Mouse (Mus musculus): ENCODE data around the gene Trmt10b. TPM values are rescaled to one million over a fixed set of nuclear protein-coding genes. Genes with fewer than 3 reads are reported as not detected.

The Trmt10b gene
- polyA plus RNA-seq, 1 experiment = 4.1 TPM

- TF ChIP-seq MYOD1 (IDR thresholded peaks at IDR 0.05; ENCODE audit: control insufficient read depth, insufficient read length, low read depth) (no peak), USF1 (IDR thresholded peaks at IDR 0.05; ENCODE audit: low read depth) (no peak), MYOG (IDR thresholded peaks at IDR 0.05; ENCODE audit: control insufficient read depth, extremely low read depth, insufficient read length) (no peak), CEBPB (IDR thresholded peaks at IDR 0.05; ENCODE audit: low read depth) (no peak), MAX (IDR thresholded peaks at IDR 0.05) (no peak), CTCF (IDR thresholded peaks at IDR 0.05; ENCODE audit: control insufficient read depth, insufficient read depth, insufficient read length) (no peak), FOSL1 (IDR thresholded peaks at IDR 0.05; ENCODE audit: insufficient read depth, low read length, poor library complexity, severe bottlenecking) (no peak)
- no peaks in the 10 kb centered on the region for H3K27me3 ChIP-seq (ENCODE audit: control insufficient read depth, insufficient read depth, insufficient read length)
- H3K36me3 ChIP-seq (ENCODE audit: control insufficient read depth, insufficient read depth) = no peaks in the 10 kb centered on the region
- no peaks in the 10 kb centered on the region for H3K79me3 ChIP-seq (ENCODE audit: low read depth)
- no peak overlapping the region for H3K4me3 ChIP-seq (ENCODE audit: insufficient read depth, poor library complexity, severe bottlenecking)
- no peak overlapping the region for H3ac ChIP-seq (ENCODE audit: control insufficient read depth, insufficient read length, low read depth)
- no peaks in the 10 kb centered on the region for H3K79me2 ChIP-seq (ENCODE audit: control insufficient read depth, insufficient read depth)
Measured at GRCm38 (mm10) chr4:45261551-45261950, 35.4 kb upstream of the Trmt10b start.

- Histone ChIP-seq H3K4me3 (ENCODE audit: insufficient read depth, poor library complexity, severe bottlenecking) (no peak overlapping the region), H3K79me3 (ENCODE audit: low read depth) (no peaks in the 10 kb centered on the region), H3K27me3 (ENCODE audit: control insufficient read depth, insufficient read depth, insufficient read length) (no peaks in the 10 kb centered on the region), H3ac (ENCODE audit: control insufficient read depth, insufficient read length, low read depth) (no peak overlapping the region), H3K79me2 (ENCODE audit: control insufficient read depth, insufficient read depth) (no peaks in the 10 kb centered on the region), H3K36me3 (ENCODE audit: control insufficient read depth, insufficient read depth) (no peaks in the 10 kb centered on the region)
- no peak for TF ChIP-seq FOSL1 (IDR thresholded peaks at IDR 0.05; ENCODE audit: insufficient read depth, low read length, poor library complexity, severe bottlenecking)
- no peak for TF ChIP-seq MYOG (IDR thresholded peaks at IDR 0.05; ENCODE audit: control insufficient read depth, extremely low read depth, insufficient read length)
- TF ChIP-seq CTCF (IDR thresholded peaks at IDR 0.05; ENCODE audit: control insufficient read depth, insufficient read depth, insufficient read length) = no peak
- no peak for TF ChIP-seq CEBPB (IDR thresholded peaks at IDR 0.05; ENCODE audit: low read depth)
- no peak for TF ChIP-seq MAX (IDR thresholded peaks at IDR 0.05)
- TF ChIP-seq USF1 (IDR thresholded peaks at IDR 0.05; ENCODE audit: low read depth) = no peak
- no peak for TF ChIP-seq MYOD1 (IDR thresholded peaks at IDR 0.05; ENCODE audit: control insufficient read depth, insufficient read length, low read depth)
Measured at GRCm38 (mm10) chr4:45267883-45268282, 29.0 kb upstream of the Trmt10b start.

DNA sequence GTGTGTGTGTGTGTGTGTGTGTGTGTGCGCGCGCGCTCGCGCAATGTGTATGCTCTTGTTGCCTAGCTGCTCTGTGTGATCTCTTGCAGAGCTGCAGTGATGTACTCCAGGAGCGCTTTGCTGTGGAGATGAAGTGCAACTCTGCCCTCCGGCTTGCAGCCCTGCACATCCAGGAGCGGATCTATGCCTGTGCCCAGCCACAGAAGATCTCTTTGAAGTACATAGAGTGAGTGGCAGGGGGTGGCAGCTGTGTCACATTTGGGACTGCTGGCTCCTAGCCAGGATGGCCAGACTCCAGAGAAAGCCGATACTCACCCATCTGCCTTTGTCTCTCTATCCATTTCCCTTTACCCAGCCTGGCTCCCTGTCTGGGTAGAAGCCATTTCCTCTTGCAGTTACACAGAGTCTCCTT, 25.9 kb upstream of the Trmt10b start:
- no peak overlapping the region for H3ac ChIP-seq (ENCODE audit: control insufficient read depth, insufficient read length, low read depth)
- H3K79me2 ChIP-seq (ENCODE audit: control insufficient read depth, insufficient read depth) = no peaks in the 10 kb centered on the region
- H3K27me3 ChIP-seq (ENCODE audit: control insufficient read depth, insufficient read depth, insufficient read length) = no peaks in the 10 kb centered on the region
- no peaks in the 10 kb centered on the region for H3K36me3 ChIP-seq (ENCODE audit: control insufficient read depth, insufficient read depth)
- H3K79me3 ChIP-seq (ENCODE audit: low read depth) = no peaks in the 10 kb centered on the region
- TF ChIP-seq MYOD1 (IDR thresholded peaks at IDR 0.05; ENCODE audit: control insufficient read depth, insufficient read length, low read depth) = peak; percentile 77
- no peak for TF ChIP-seq CEBPB (IDR thresholded peaks at IDR 0.05; ENCODE audit: low read depth)
- TF ChIP-seq MYOG (IDR thresholded peaks at IDR 0.05; ENCODE audit: control insufficient read depth, extremely low read depth, insufficient read length) = no peak
- no peak for TF ChIP-seq CTCF (IDR thresholded peaks at IDR 0.05; ENCODE audit: control insufficient read depth, insufficient read depth, insufficient read length)
- TF ChIP-seq USF1 (IDR thresholded peaks at IDR 0.05; ENCODE audit: low read depth) = no peak
- H3K4me3 ChIP-seq (ENCODE audit: insufficient read depth, poor library complexity, severe bottlenecking) = no peak overlapping the region

- Histone ChIP-seq H3K27me3 (ENCODE audit: control insufficient read depth, insufficient read depth, insufficient read length) (no peaks in the 10 kb centered on the region), H3K79me3 (ENCODE audit: low read depth) (no peaks in the 10 kb centered on the region), H3K36me3 (ENCODE audit: control insufficient read depth, insufficient read depth) (no peaks in the 10 kb centered on the region), H3K4me3 (ENCODE audit: insufficient read depth, poor library complexity, severe bottlenecking) (no peak overlapping the region), H3K79me2 (ENCODE audit: control insufficient read depth, insufficient read depth) (no peaks in the 10 kb centered on the region), H3ac (ENCODE audit: control insufficient read depth, insufficient read length, low read depth) (no peak overlapping the region)
- TF ChIP-seq MYOD1 (IDR thresholded peaks at IDR 0.05; ENCODE audit: control insufficient read depth, insufficient read length, low read depth) (peak; percentile 84), CEBPB (IDR thresholded peaks at IDR 0.05; ENCODE audit: low read depth) (no peak)
Measured at GRCm38 (mm10) chr4:45275770-45276169, 21.2 kb upstream of the Trmt10b start.

- no peaks in the 10 kb centered on the region for H3K79me3 ChIP-seq (ENCODE audit: low read depth)
- H3K79me2 ChIP-seq (ENCODE audit: control insufficient read depth, insufficient read depth) = no peaks in the 10 kb centered on the region
- H3K27me3 ChIP-seq (ENCODE audit: control insufficient read depth, insufficient read depth, insufficient read length) = no peaks in the 10 kb centered on the region
- H3K36me3 ChIP-seq (ENCODE audit: control insufficient read depth, insufficient read depth) = no peaks in the 10 kb centered on the region
- H3ac ChIP-seq (ENCODE audit: control insufficient read depth, insufficient read length, low read depth) = no peak overlapping the region
- TF ChIP-seq USF1 (IDR thresholded peaks at IDR 0.05; ENCODE audit: low read depth) (no peak), MYOG (IDR thresholded peaks at IDR 0.05; ENCODE audit: control insufficient read depth, extremely low read depth, insufficient read length) (no peak), MAX (IDR thresholded peaks at IDR 0.05) (no peak), MYOD1 (IDR thresholded peaks at IDR 0.05; ENCODE audit: control insufficient read depth, insufficient read length, low read depth) (no peak), CTCF (IDR thresholded peaks at IDR 0.05; ENCODE audit: control insufficient read depth, insufficient read depth, insufficient read length) (no peak), CEBPB (IDR thresholded peaks at IDR 0.05; ENCODE audit: low read depth) (no peak), FOSL1 (IDR thresholded peaks at IDR 0.05; ENCODE audit: insufficient read depth, low read length, poor library complexity, severe bottlenecking) (no peak)
- no peak overlapping the region for H3K4me3 ChIP-seq (ENCODE audit: insufficient read depth, poor library complexity, severe bottlenecking)
Measured at GRCm38 (mm10) chr4:45279292-45279691, 17.6 kb upstream of the Trmt10b start.

GRCm38 (mm10) chr4:45279981-45280548, 16.9 kb upstream of the Trmt10b start:
- no peak overlapping the region for H3ac ChIP-seq (ENCODE audit: control insufficient read depth, insufficient read length, low read depth)
- TF ChIP-seq MYOD1 (IDR thresholded peaks at IDR 0.05; ENCODE audit: control insufficient read depth, insufficient read length, low read depth) = no peak
- peak; percentile 88 for TF ChIP-seq CTCF (IDR thresholded peaks at IDR 0.05; ENCODE audit: control insufficient read depth, insufficient read depth, insufficient read length)
- H3K79me2 ChIP-seq (ENCODE audit: control insufficient read depth, insufficient read depth) = no peaks in the 10 kb centered on the region
- H3K4me3 ChIP-seq (ENCODE audit: insufficient read depth, poor library complexity, severe bottlenecking) = no peak overlapping the region
- no peaks in the 10 kb centered on the region for H3K27me3 ChIP-seq (ENCODE audit: control insufficient read depth, insufficient read depth, insufficient read length)
- no peaks in the 10 kb centered on the region for H3K36me3 ChIP-seq (ENCODE audit: control insufficient read depth, insufficient read depth)
- H3K79me3 ChIP-seq (ENCODE audit: low read depth) = no peaks in the 10 kb centered on the region
